Mouse (Mus musculus) erythroblast, embryonic 14.5 days (primary cell): ENCODE data around the gene Zfp865.

Experiments
- GATA1 ChIP-seq: IDR thresholded peaks from 2 replicates; pipeline ENCODE4 v1.6.1; 2012; ENCODE audit warnings: low read length, inconsistent platforms, mixed read lengths
- TAL1 ChIP-seq: IDR thresholded peaks from 3 replicates; pipeline ENCODE4 v1.6.1; 2012; ENCODE audit warnings: low read length, inconsistent platforms, mixed read lengths

DNA sequence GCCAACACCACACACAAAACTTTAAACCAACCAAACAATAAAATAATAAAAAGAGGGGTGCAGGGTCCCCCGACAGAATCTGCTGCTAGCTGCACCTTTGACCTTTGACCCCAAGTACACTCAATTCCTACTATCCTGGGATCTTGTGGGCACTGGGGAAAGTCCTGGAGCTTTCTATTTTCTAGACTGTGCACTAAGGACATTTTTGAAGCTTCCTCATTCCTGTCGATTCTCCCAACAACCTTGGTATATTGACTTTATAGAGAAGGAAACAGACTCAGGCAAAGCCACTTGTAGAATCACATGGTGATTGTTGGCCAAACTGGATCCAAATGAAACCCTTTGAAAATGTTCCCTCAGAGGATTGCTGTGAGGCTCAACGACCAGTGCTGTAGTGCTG, 4.1 kb upstream of the Zfp865 start:
- no peak for TF ChIP-seq TAL1
- TF ChIP-seq GATA1 = no peak
